Mouse (Mus musculus) megakaryocyte progenitor cell, adult 5-6 weeks (primary cell): Measurements from ENCODE around the gene Sec14l1. TPM values are rescaled to one million over a fixed set of nuclear protein-coding genes. Genes with fewer than 3 reads are reported as not detected.
A peak's percentile ranks its signal among the peaks of the same experiment; 100 is the strongest.
"Not testable (repeated sequence)": the region's sequence is repeated elsewhere in the genome, so short reads cannot be mapped to it uniquely, and the experiment has no call there.

ENCODE experiments used
- ATAC-seq: replicated peaks from 2 replicates; pipeline ENCODE4 v1.8.0; 2016; ENCODE audit warnings: mild to moderate bottlenecking, moderate TSS enrichment, inconsistent platforms; ENCODE audit not compliant: poor library complexity
- total RNA-seq, 2 experiments: library from RNA; stranded (forward) in 1 of 2; stranded (reverse) in 1 of 2; fragments of 157-497, 149-512 nt in 1 of 2; fragments of 200-1000 nt in 1 of 2; gene quantifications; 2 replicates each; pipeline versions ENCODE4 v1.2.3 to v1.2.4; 2015 to 2017

The Sec14l1 gene
- 9.8 and 11.7 TPM in 2 replicates for total RNA-seq (2015)
- total RNA-seq (2017) = 11.4 and 12.9 TPM in 2 replicates

- ATAC-seq = peak; percentile 76
Measured at GRCm38 (mm10) chr11:117114592-117115345, at the start of gene Sec14l1. TSS of gene Sec14l1 (plus strand) at chr11:117115168.

- not testable (repeated sequence) for ATAC-seq
Measured at GRCm38 (mm10) chr11:117065602-117066001, 49.4 kb upstream of the Sec14l1 start.

- ATAC-seq = peak; percentile 75
Measured at GRCm38 (mm10) chr11:117066738-117067137, 48.2 kb upstream of the Sec14l1 start.

GRCm38 (mm10) chr11:117068332-117068731 is 46.6 kb upstream of the Sec14l1 start:
- no peak for ATAC-seq

- ATAC-seq = no peak; the same call in 1 of the 2 replicates
Measured at GRCm38 (mm10) chr11:117069027-117069426, 45.9 kb upstream of the Sec14l1 start.

GRCm38 (mm10) chr11:117070711-117071110 is 44.3 kb upstream of the Sec14l1 start:
- ATAC-seq = no peak

- peak; percentile 77 for ATAC-seq
Measured at GRCm38 (mm10) chr11:117072128-117072527, 42.8 kb upstream of the Sec14l1 start.

- no peak for ATAC-seq
Measured at GRCm38 (mm10) chr11:117073426-117073825, 41.5 kb upstream of the Sec14l1 start.

- peak; percentile 73 for ATAC-seq
Measured at GRCm38 (mm10) chr11:117076576-117077196, 38.3 kb upstream of the Sec14l1 start.

- no peak for ATAC-seq
Measured at GRCm38 (mm10) chr11:117077227-117077626, 37.7 kb upstream of the Sec14l1 start.

GRCm38 (mm10) chr11:117077902-117078301 is 37.1 kb upstream of the Sec14l1 start:
- ATAC-seq = no peak

GRCm38 (mm10) chr11:117078637-117079240 is 36.2 kb upstream of the Sec14l1 start:
- no peak for ATAC-seq

GRCm38 (mm10) chr11:117079651-117080190 is 35.2 kb upstream of the Sec14l1 start:
- ATAC-seq = no peak

- no peak for ATAC-seq
Measured at GRCm38 (mm10) chr11:117080209-117080608, 34.8 kb upstream of the Sec14l1 start.

- ATAC-seq = peak; percentile 59
Measured at GRCm38 (mm10) chr11:117081165-117082064, 33.6 kb upstream of the Sec14l1 start.

- no peak for ATAC-seq
Measured at GRCm38 (mm10) chr11:117082353-117082934, 32.5 kb upstream of the Sec14l1 start.

GRCm38 (mm10) chr11:117083052-117083881 is 31.7 kb upstream of the Sec14l1 start:
- ATAC-seq = peak; percentile 52

GRCm38 (mm10) chr11:117083882-117084260 is 31.1 kb upstream of the Sec14l1 start:
- ATAC-seq = not testable (repeated sequence)

GRCm38 (mm10) chr11:117086215-117086614 is 28.8 kb upstream of the Sec14l1 start:
- ATAC-seq = no peak
